Mouse (Mus musculus) megakaryocyte, embryonic 14.5 days (primary cell): ENCODE results near the gene Mapk8ip3.

Source experiments
- FLI1 ChIP-seq: IDR thresholded peaks from 2 replicates; pipeline ENCODE4 v1.6.1; 2012; ENCODE audit warnings: low read length, inconsistent platforms, mixed read lengths
- GATA1 ChIP-seq: IDR thresholded peaks from 3 replicates; pipeline ENCODE4 v1.6.1; 2012; ENCODE audit warnings: mixed read lengths, low read length, inconsistent platforms, borderline replicate concordance

DNA sequence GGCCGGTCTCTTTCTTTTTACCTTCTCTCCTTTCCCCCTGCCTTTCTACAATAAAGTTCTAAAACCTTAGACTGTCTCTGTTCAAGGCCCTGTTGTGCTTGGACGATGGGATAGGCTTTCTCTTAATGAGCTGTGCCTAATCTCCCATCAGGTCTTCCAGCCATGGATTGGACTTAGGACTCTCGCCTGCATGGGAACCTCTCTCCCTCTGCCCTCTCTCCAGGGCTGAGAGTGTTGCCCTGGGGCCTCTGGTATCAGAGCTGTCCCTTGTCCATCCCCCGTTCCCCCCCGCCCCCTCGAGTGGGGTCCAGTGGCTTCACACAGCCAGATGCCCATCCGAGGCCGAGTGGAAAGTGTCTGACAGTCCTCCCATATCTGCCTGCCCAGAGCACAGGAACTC is 61.8 kb downstream of the Mapk8ip3 start:
- TF ChIP-seq FLI1 (no peak), GATA1 (no peak)
